Mouse (Mus musculus) limb, embryonic 13.5 days (tissue): ENCODE results near the gene Ptprt. TPM values are rescaled to one million over a fixed set of nuclear protein-coding genes. Genes with fewer than 3 reads are reported as not detected.
A peak's percentile ranks its signal among the peaks of the same experiment; 100 is the strongest.

Source experiments
- ATAC-seq: fragments of 200-750 bp; cut with Nextera tagmentation; 2 replicates; pipeline ENCODE4 v1.8.0; 2017; ENCODE audit warnings: low read depth, moderate number of reproducible peaks, moderate TSS enrichment; ENCODE audit not compliant: low FRiP score
- H3K27ac ChIP-seq: fragments of 300-500 bp; sonication (generic); 2 replicates; pipeline ENCODE4 v1.5.1; 2015; ENCODE audit warnings: inconsistent platforms, mild to moderate bottlenecking, moderate library complexity
- H3K27me3 ChIP-seq: fragments of 300-500 bp; sonication (generic); 2 replicates; pipeline ENCODE4 v1.6.1; 2015; ENCODE audit warnings: mild to moderate bottlenecking, inconsistent platforms
- H3K36me3 ChIP-seq: fragments of 300-500 bp; sonication (generic); 2 replicates; pipeline ENCODE4 v1.6.1; 2015; ENCODE audit warnings: inconsistent platforms, mild to moderate bottlenecking, moderate library complexity
- H3K4me1 ChIP-seq: fragments of 300-500 bp; sonication (generic); 2 replicates; pipeline ENCODE4 v1.6.1; 2015; ENCODE audit warnings: inconsistent platforms
- H3K4me2 ChIP-seq: fragments of 300-500 bp; sonication (generic); replicated peaks from 2 replicates; pipeline ENCODE4 v1.6.1; 2015; ENCODE audit warnings: inconsistent platforms, mild to moderate bottlenecking, moderate library complexity
- H3K4me3 ChIP-seq: fragments of 300-500 bp; sonication (generic); 2 replicates; pipeline ENCODE4 v1.5.1; 2015; ENCODE audit warnings: moderate library complexity, mild to moderate bottlenecking, inconsistent platforms
- H3K9ac ChIP-seq: fragments of 300-500 bp; sonication (generic); 2 replicates; pipeline ENCODE4 v1.6.1; 2015; ENCODE audit warnings: mild to moderate bottlenecking, inconsistent platforms
- H3K9me3 ChIP-seq: fragments of 300-500 bp; sonication (generic); 2 replicates; pipeline ENCODE4 v1.6.1; 2016; ENCODE audit warnings: inconsistent platforms
- WGBS: fragments of 180-500 bp; shearing (Covaris S2); methylation state at CpG from one replicate; pipeline ENCODE4 v1.1.7; 2015; 5-methylcytosine and 5-hydroxymethylcytosine counted together
- polyA plus RNA-seq: library from polyadenylated mRNA; unstranded; fragments of >200 nt; fragmentation: Nextera tagmentation; extraction: Ambion mirVana; gene quantifications from 2 replicates; pipeline ENCODE4 v1.2.1, GENCODE M21; 2015

Ptprt gene
- polyA plus RNA-seq, 1 experiment from 2014 or later = 2.6 TPM

- no peak for ATAC-seq
- Histone ChIP-seq H3K4me1 (no peaks in the 10 kb centered on the region), H3K4me3 (no peak overlapping the region), H3K27ac (no peak overlapping the region), H3K27me3 (no peaks in the 10 kb centered on the region), H3K36me3 (no peaks in the 10 kb centered on the region), H3K9ac (no peak overlapping the region), H3K9me3 (no peaks in the 10 kb centered on the region), H3K4me2 (no peak overlapping the region)
- WGBS = 84% methylated on average over 9 of the region's 9 CpGs
Observed at GRCm38 (mm10) chr2:162499501-162499915, 161.4 kb downstream of the Ptprt start.

GRCm38 (mm10) chr2:162498191-162498590 is 162.8 kb downstream of the Ptprt start:
- WGBS = 56% methylated on average over 3 of the region's 3 CpGs
- ATAC-seq = no peak
- H3K4me2 ChIP-seq = no peak overlapping the region

GRCm38 (mm10) chr2:162484036-162484435 is 176.9 kb downstream of the Ptprt start:
- no peaks in the 10 kb centered on the region for H3K36me3 ChIP-seq
- H3K27me3 ChIP-seq = no peaks in the 10 kb centered on the region
- H3K4me3 ChIP-seq = no peak overlapping the region
- ATAC-seq = no peak
- no peak overlapping the region for H3K27ac ChIP-seq
- H3K4me2 ChIP-seq = no peak overlapping the region
- no peaks in the 10 kb centered on the region for H3K9me3 ChIP-seq
- no peak overlapping the region for H3K9ac ChIP-seq
- H3K4me1 ChIP-seq = no peaks in the 10 kb centered on the region

More at GRCm38 (mm10) chr2:162498191-162498590, 162.8 kb downstream of the Ptprt start:
- Histone ChIP-seq H3K27ac (no peak overlapping the region), H3K27me3 (no peaks in the 10 kb centered on the region), H3K4me1 (no peaks in the 10 kb centered on the region), H3K4me3 (no peak overlapping the region), H3K9me3 (no peaks in the 10 kb centered on the region), H3K9ac (no peak overlapping the region), H3K36me3 (no peaks in the 10 kb centered on the region)

GRCm38 (mm10) chr2:162443106-162443505 is 217.8 kb downstream of the Ptprt start:
- Histone ChIP-seq H3K36me3 (no peaks in the 10 kb centered on the region), H3K27me3 (no peaks in the 10 kb centered on the region), H3K4me3 (no peak overlapping the region), H3K9me3 (no peaks in the 10 kb centered on the region), H3K9ac (no peak overlapping the region), H3K4me2 (no peak overlapping the region), H3K4me1 (no peaks in the 10 kb centered on the region), H3K27ac (no peak overlapping the region)
- 43% methylated on average over 1 of the region's 1 CpGs for WGBS
- no peak for ATAC-seq

- Histone ChIP-seq H3K27me3 (no peaks in the 10 kb centered on the region), H3K4me3 (no peak overlapping the region), H3K9me3 (no peaks in the 10 kb centered on the region), H3K4me1 (no peaks in the 10 kb centered on the region), H3K4me2 (no peak overlapping the region), H3K36me3 (no peaks in the 10 kb centered on the region), H3K27ac (no peak overlapping the region), H3K9ac (no peak overlapping the region)
- no peak for ATAC-seq
- WGBS = 98% methylated on average over 3 of the region's 3 CpGs
Observed at GRCm38 (mm10) chr2:162436646-162437045, 224.3 kb downstream of the Ptprt start.

- ATAC-seq = no peak
- no peaks in the 10 kb centered on the region for H3K4me1 ChIP-seq
- H3K4me3 ChIP-seq = no peak overlapping the region
- H3K27ac ChIP-seq = no peak overlapping the region
- H3K9me3 ChIP-seq = no peaks in the 10 kb centered on the region
- H3K9ac ChIP-seq = no peak overlapping the region
- no peaks in the 10 kb centered on the region for H3K27me3 ChIP-seq
- no peak overlapping the region for H3K4me2 ChIP-seq
- 66% methylated on average over 7 of the region's 7 CpGs for WGBS
- no peaks in the 10 kb centered on the region for H3K36me3 ChIP-seq
Observed at GRCm38 (mm10) chr2:162430171-162430570, 230.8 kb downstream of the Ptprt start.

GRCm38 (mm10) chr2:162426114-162426513 is 234.8 kb downstream of the Ptprt start:
- no peaks in the 10 kb centered on the region for H3K4me1 ChIP-seq
- no peak overlapping the region for H3K4me2 ChIP-seq
- no peaks in the 10 kb centered on the region for H3K27me3 ChIP-seq
- H3K4me3 ChIP-seq = no peak overlapping the region
- no peaks in the 10 kb centered on the region for H3K9me3 ChIP-seq
- 66% methylated on average over 8 of the region's 8 CpGs for WGBS
- no peak overlapping the region for H3K27ac ChIP-seq
- no peak overlapping the region for H3K9ac ChIP-seq
- no peaks in the 10 kb centered on the region for H3K36me3 ChIP-seq
- ATAC-seq = no peak

- no peaks in the 10 kb centered on the region for H3K9me3 ChIP-seq
- no peaks in the 10 kb centered on the region for H3K27me3 ChIP-seq
- no peak overlapping the region for H3K4me2 ChIP-seq
- no peak for ATAC-seq
- H3K9ac ChIP-seq = no peak overlapping the region
- no peak overlapping the region for H3K4me3 ChIP-seq
- H3K36me3 ChIP-seq = no peaks in the 10 kb centered on the region
- 81% methylated on average over 3 of the region's 3 CpGs for WGBS
- H3K27ac ChIP-seq = no peak overlapping the region
- H3K4me1 ChIP-seq = no peaks in the 10 kb centered on the region
Observed at GRCm38 (mm10) chr2:162418181-162418580, 242.8 kb downstream of the Ptprt start.

- Histone ChIP-seq H3K27ac (peak overlapping the region; percentile 61; the same call in 1 of the 2 replicates), H3K9ac (no peak overlapping the region), H3K4me1 (peaks cover 5% of the 10 kb centered on the region; the same call in 1 of the 2 replicates), H3K4me3 (no peak overlapping the region), H3K4me2 (no peak overlapping the region), H3K9me3 (no peaks in the 10 kb centered on the region), H3K27me3 (no peaks in the 10 kb centered on the region), H3K36me3 (no peaks in the 10 kb centered on the region)
- no peak for ATAC-seq
- 52% methylated on average over 5 of the region's 5 CpGs for WGBS
Observed at GRCm38 (mm10) chr2:162413073-162413812, 247.7 kb downstream of the Ptprt start.

GRCm38 (mm10) chr2:162411014-162411413 is 249.9 kb downstream of the Ptprt start:
- H3K9ac ChIP-seq = no peak overlapping the region
- H3K4me1 ChIP-seq = peaks cover 5% of the 10 kb centered on the region; the same call in 1 of the 2 replicates
- no peaks in the 10 kb centered on the region for H3K9me3 ChIP-seq
- H3K36me3 ChIP-seq = no peaks in the 10 kb centered on the region
- no peaks in the 10 kb centered on the region for H3K27me3 ChIP-seq
- H3K4me3 ChIP-seq = no peak overlapping the region
- 64% methylated on average over 4 of the region's 4 CpGs for WGBS
- no peak for ATAC-seq
- no peak overlapping the region for H3K27ac ChIP-seq
- H3K4me2 ChIP-seq = no peak overlapping the region

- no peak for ATAC-seq
- WGBS = 69% methylated on average over 8 of the region's 8 CpGs
- peaks cover 5% of the 10 kb centered on the region; the same call in 1 of the 2 replicates for H3K4me1 ChIP-seq
- H3K27ac ChIP-seq = no peak overlapping the region
- no peaks in the 10 kb centered on the region for H3K36me3 ChIP-seq
- H3K9me3 ChIP-seq = no peaks in the 10 kb centered on the region
- H3K4me2 ChIP-seq = no peak overlapping the region
- no peak overlapping the region for H3K9ac ChIP-seq
- no peaks in the 10 kb centered on the region for H3K27me3 ChIP-seq
- no peak overlapping the region for H3K4me3 ChIP-seq
Observed at GRCm38 (mm10) chr2:162409245-162409644, 251.7 kb downstream of the Ptprt start.

GRCm38 (mm10) chr2:162401316-162402100 is 259.4 kb downstream of the Ptprt start:
- Histone ChIP-seq H3K4me2 (no peak overlapping the region), H3K27ac (no peak overlapping the region), H3K27me3 (no peaks in the 10 kb centered on the region), H3K36me3 (no peaks in the 10 kb centered on the region), H3K9ac (no peak overlapping the region), H3K9me3 (no peaks in the 10 kb centered on the region), H3K4me1 (no peaks in the 10 kb centered on the region), H3K4me3 (no peak overlapping the region)
- no peak for ATAC-seq
- 67% methylated on average over 6 of the region's 6 CpGs for WGBS
